Mouse (Mus musculus): Measurements from ENCODE around the gene Alkbh2.

Alkbh2 gene

GRCm38 (mm10) chr5:114146028-114146888, 18.2 kb upstream of the Alkbh2 start, which contains the start of gene Acacb:
Gene Acacb (plus strand): TSS chr5:114146535.
- no peak for DNase-seq (ENCODE audit: low spot score)

- peak; percentile 74 for DNase-seq (ENCODE audit: low spot score)
Measured at GRCm38 (mm10) chr5:114139175-114139574, 11.2 kb upstream of the Alkbh2 start.

- DNase-seq (ENCODE audit: low spot score): no peak
Measured at GRCm38 (mm10) chr5:114138277-114139164, 10.5 kb upstream of the Alkbh2 start.

- no peak for DNase-seq (ENCODE audit: low spot score)
Measured at GRCm38 (mm10) chr5:114137481-114138276, 9.7 kb upstream of the Alkbh2 start.

GRCm38 (mm10) chr5:114135516-114135915, 7.5 kb upstream of the Alkbh2 start:
- DNase-seq (ENCODE audit: low spot score): no peak

GRCm38 (mm10) chr5:114134091-114134534, 6.1 kb upstream of the Alkbh2 start:
- DNase-seq (ENCODE audit: low spot score): peak; percentile 66

GRCm38 (mm10) chr5:114132841-114133240, 4.8 kb upstream of the Alkbh2 start:
- DNase-seq (ENCODE audit: low spot score): no peak

GRCm38 (mm10) chr5:114131521-114131840, 3.5 kb upstream of the Alkbh2 start:
- DNase-seq (ENCODE audit: low spot score): peak; percentile 39

GRCm38 (mm10) chr5:114130698-114131520, 2.9 kb upstream of the Alkbh2 start:
- DNase-seq (ENCODE audit: low spot score): peak; percentile 95

GRCm38 (mm10) chr5:114130211-114130605, 2.2 kb upstream of the Alkbh2 start, which contains the start of gene Ung:
Gene Ung (plus strand): TSS chr5:114130386.
- DNase-seq (ENCODE audit: low spot score): peak; percentile 42

- DNase-seq (ENCODE audit: low spot score): no peak
Measured at GRCm38 (mm10) chr5:114129550-114130210, 1.7 kb upstream of the Alkbh2 start.

- DNase-seq (ENCODE audit: low spot score): no peak
Measured at GRCm38 (mm10) chr5:114126499-114127244, 1.3 kb downstream of the Alkbh2 start.

GRCm38 (mm10) chr5:114126008-114126407, 2.0 kb downstream of the Alkbh2 start:
- DNase-seq (ENCODE audit: low spot score): no peak

GRCm38 (mm10) chr5:114119806-114120205, 8.2 kb downstream of the Alkbh2 start:
- DNase-seq (ENCODE audit: low spot score): no peak

- no peak for DNase-seq (ENCODE audit: low spot score)
Measured at GRCm38 (mm10) chr5:114116586-114116985, 11.4 kb downstream of the Alkbh2 start.

- DNase-seq (ENCODE audit: low spot score): no peak
Measured at GRCm38 (mm10) chr5:114115030-114115429, 13.0 kb downstream of the Alkbh2 start.

- no peak for DNase-seq (ENCODE audit: low spot score)
Measured at GRCm38 (mm10) chr5:114113334-114113733, 14.7 kb downstream of the Alkbh2 start.

- no peak for DNase-seq (ENCODE audit: low spot score)
Measured at GRCm38 (mm10) chr5:114106391-114106935, 21.6 kb downstream of the Alkbh2 start.

- DNase-seq (ENCODE audit: low spot score): no peak
Measured at GRCm38 (mm10) chr5:114102807-114103206, 25.2 kb downstream of the Alkbh2 start.
